Mouse (Mus musculus) kidney, adult 10 weeks (tissue): ENCODE measurements around the gene Aarsd1. TPM values are rescaled to one million over a fixed set of nuclear protein-coding genes. Genes with fewer than 3 reads are reported as not detected.

Source experiments
- polyA plus RNA-seq: library from polyadenylated mRNA; stranded (reverse); fragments of 350-450 nt; fragmentation: Illumina TruSeq; extraction: RNeasy Lipid Tissue Mini Kit (QIAGEN cat#74804); gene quantifications from one replicate; pipeline ENCODE4 v1.2.3, GENCODE M21; 2014; ENCODE audit warnings: low read depth, low replicate concordance

The Aarsd1 gene
- polyA plus RNA-seq, result 10.7 TPM

DNA sequence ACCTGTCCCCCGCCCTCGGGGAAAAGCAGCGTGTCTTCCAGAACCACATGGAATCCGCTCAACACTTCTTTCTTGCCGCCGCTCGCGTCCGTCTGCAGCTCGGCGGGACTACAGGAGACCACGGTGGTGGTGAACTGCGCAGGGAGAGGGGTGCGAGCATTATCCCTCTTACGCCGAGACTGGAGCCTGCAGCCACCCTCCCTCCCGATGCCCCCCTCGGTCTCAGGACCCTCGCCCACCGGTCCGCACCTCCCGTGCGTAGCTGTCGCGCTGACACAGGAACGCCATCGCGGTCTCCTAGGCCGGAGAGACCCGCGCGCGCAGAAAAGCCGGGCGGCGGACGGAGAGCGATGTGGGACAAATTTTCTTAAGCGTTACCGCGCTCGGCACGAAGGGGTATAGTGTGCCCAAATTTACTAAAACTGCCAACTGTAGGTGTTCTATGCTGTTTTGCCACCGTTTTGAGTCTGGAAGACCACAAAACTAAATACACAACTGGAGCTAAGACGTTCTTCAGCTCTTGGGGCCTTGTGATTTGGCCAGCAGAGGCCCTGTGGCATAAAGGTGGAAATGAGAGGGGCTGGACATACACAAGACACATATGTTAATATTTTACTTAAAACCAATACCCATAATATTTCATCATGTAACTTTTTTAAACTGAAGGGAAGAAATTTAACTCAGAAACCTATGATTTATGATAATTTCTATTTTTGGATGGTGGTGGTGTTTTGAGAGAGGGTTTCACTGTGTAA lies at the start of gene Aarsd1:
Gene Aarsd1, minus strand, starts transcription at position 515 of the 755 bp plus-strand sequence.

DNA sequence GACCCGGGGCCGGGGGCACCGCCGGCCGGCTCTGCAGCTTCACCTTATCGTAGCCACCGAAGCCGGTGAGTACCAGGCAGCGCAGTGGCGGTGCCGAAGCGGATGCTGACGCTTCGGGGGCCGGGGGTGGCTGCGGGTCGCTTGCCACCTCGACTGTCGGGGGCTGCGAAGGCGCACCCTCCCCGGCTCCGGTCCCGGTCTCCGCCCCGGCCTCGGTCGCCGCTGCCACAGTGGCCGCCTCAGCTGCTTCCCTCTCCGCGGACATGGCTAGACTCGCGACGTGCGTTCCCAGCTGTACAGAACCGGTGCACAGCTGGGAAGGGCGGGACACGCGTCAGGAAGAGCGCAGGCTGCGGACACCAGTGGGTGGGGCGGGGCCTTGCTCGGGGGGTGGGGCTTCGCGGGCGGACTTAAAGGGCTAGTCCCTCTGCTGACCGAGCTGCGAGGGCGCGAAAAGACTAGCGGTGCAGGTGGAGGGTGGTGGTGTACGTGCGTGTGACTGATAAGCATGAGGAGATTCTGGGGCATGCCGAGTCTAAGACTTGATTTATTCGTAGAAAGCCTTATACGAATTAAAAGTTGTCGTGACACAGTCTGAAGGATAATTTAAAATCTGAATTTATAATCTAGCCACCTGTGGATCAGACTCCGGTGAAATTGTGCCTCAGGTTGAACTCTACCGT lies 48.6 kb upstream of the Aarsd1 start, which contains the start of gene Vat1:
Gene Vat1, minus strand, starts transcription at position 362 of the 683 bp plus-strand sequence.

DNA sequence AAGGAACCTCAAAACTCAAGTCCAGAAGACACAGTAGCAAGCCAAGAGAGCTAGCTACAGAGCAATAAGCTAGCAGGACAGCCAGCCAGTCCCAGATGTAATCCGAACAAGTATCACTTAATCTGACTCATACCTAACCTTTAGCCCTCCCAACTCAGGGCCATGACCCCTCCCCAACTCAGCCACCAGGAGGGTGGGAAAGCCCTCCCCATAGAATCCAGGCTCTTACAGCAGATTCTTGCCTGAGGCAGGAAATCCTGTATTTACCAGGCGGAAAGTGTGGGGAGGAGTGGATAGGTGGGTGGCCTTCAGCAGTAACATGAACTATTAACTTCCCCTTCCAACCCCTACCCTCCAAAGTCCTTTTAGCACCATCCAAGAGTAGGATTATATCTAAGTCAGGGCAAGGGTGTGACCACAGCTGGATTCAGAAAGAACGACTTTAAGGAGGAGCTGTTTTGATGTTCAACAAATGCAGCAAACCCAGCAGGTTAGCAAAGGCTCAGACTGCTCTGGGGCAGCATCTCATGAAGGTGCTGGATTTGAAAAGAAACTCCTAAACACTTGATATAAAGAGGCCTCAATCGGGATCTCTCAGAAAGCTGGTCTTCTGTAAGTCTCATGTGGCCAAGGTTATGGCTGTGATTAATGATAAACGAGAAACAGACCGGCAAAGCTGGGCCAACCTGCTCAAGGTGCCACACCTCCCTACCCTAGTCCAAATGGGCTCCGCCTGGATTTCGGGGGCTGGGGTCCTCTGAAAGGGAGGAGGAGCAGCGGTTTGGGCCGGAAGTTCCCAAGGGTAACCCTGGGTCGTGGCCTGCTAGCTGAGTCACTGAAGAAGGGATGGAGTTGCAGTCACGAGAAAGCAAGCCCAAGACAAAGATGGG lies 47.0 kb upstream of the Aarsd1 start, which contains the start of gene Rnd2:
Gene Rnd2, plus strand, starts transcription at position 789 of the 890 bp plus-strand sequence.

GRCm38 (mm10) chr11:101448274-101448746 lies 30.9 kb upstream of the Aarsd1 start, which contains the start of gene Ifi35:
TSS of gene Ifi35 (plus strand) at chr11:101448407.

GRCm38 (mm10) chr11:101442127-101442693 lies 24.8 kb upstream of the Aarsd1 start, which contains the start of gene Rpl27:
TSS of gene Rpl27 (plus strand) at chr11:101442298.

GRCm38 (mm10) chr11:101424925-101425813 lies 7.8 kb upstream of the Aarsd1 start, which contains the start of the genes Rundc1 and Ptges3l:
TSS of gene Rundc1 (plus strand) at chr11:101425085.
TSS of gene Ptges3l (minus strand) at chr11:101425333.

DNA sequence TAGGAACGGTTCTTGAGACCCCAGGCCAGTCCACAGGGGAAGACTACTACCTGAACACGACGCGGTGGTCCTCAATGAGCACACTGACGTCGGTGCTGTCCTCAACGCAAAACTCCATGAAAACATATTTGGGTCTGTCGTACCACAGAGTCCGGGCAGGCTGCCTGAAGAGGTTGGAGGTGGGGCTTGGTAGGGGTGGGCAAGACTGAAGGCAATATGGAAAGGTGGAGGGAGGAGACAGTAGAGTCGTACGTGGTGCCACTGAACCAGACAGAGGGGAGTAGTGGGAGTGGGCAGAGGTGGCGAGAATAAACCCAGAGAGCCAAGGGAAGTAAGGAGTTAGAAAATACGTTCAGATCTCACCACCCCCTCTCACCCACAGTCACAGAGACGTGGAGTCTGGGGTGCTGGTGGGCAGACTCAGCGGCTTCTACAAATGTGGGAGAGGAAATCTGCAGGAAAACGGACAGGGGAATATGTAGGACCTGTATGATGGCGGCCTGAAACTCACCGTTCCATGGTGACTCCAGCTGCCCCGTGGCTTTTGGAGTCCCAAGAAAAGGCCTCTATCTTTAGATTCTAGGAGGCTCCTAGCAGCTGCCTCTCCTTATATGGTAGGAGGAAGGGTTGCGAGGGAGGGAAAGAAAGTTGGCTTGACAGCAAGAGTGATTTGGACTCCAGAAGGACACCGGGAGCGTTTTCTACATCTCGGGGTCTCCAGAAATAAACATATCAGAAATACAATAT lies 6.9 kb upstream of the Aarsd1 start, which contains the start of gene Gm27029:
Gene Gm27029, minus strand, starts transcription at position 692 of the 747 bp plus-strand sequence.

DNA sequence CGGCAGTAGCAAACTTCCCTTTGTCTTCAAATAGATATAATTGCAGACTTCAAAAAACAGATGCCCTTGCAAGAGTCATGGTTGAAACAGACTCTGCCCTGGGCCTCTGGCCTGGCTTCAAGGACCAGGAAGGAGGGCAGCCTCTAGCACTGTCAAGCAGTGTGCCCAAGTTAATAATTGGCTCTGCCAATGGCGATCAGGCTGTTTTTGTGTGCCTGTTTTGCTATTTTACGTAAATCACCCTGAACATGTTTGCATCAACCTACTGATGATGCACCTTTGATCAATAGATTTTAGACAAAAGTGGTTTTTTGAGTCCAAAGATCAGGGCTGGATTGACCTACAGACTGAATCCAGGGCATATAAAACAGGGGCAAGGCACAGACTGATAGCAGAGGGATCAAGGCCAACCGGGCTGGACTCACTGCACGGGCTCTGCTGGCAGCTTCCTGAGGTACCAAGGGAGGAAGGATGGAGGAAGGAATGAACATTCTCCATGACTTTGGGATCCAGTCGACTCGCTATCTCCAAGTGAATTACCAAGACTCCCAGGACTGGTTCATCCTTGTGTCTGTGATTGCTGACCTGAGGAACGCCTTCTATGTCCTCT lies 50.0 kb downstream of the Aarsd1 start, which contains the start of gene G6pc:
Gene G6pc, plus strand, starts transcription at position 236 of the 610 bp plus-strand sequence.

Other genes with a start within 250 kb of the Aarsd1 start
- not detected for gene Cntnap1, start 247.1 kb downstream of the Aarsd1 start, polyA plus RNA-seq
- not detected for gene Plekhh3, start 246.3 kb downstream of the Aarsd1 start, polyA plus RNA-seq
- gene Ccr10, start 242.2 kb downstream of the Aarsd1 start, polyA plus RNA-seq, result not detected
- 30.4 TPM for gene Ezh1, start 191.2 kb downstream of the Aarsd1 start, polyA plus RNA-seq
- gene Ramp2, start 171.6 kb downstream of the Aarsd1 start, polyA plus RNA-seq, result 6.7 TPM
- 115 TPM for gene Vps25, start 163.9 kb downstream of the Aarsd1 start, polyA plus RNA-seq
- 2.6 TPM for gene Wnk4, start 157.0 kb downstream of the Aarsd1 start, polyA plus RNA-seq
- gene Cntd1, start 138.6 kb downstream of the Aarsd1 start, polyA plus RNA-seq, result 4.6 TPM
- 13.9 TPM for gene Coa3, start 138.5 kb downstream of the Aarsd1 start, polyA plus RNA-seq
- 96.1 TPM for gene Becn1, start 115.3 kb downstream of the Aarsd1 start, polyA plus RNA-seq
- gene Psme3, start 101.4 kb downstream of the Aarsd1 start, polyA plus RNA-seq, result 180 TPM
- 0.28 TPM for gene Aoc2, start 92.6 kb downstream of the Aarsd1 start, polyA plus RNA-seq
- 2.3 TPM for gene Aoc3, start 87.0 kb downstream of the Aarsd1 start, polyA plus RNA-seq
- 542 TPM for gene G6pc, start 50.1 kb downstream of the Aarsd1 start, polyA plus RNA-seq
- 0.81 TPM for gene Gm27029, start 7.2 kb upstream of the Aarsd1 start, polyA plus RNA-seq
- gene Rundc1, start 7.5 kb upstream of the Aarsd1 start, polyA plus RNA-seq, result 3.9 TPM
- 2.0 TPM for gene Ptges3l, start 7.7 kb upstream of the Aarsd1 start, polyA plus RNA-seq
- 36.8 TPM for gene Rpl27, start 24.7 kb upstream of the Aarsd1 start, polyA plus RNA-seq
- gene Ifi35, start 30.8 kb upstream of the Aarsd1 start, polyA plus RNA-seq, result 0.93 TPM
- gene Rnd2, start 47.4 kb upstream of the Aarsd1 start, polyA plus RNA-seq, result 4.5 TPM
- 1.5 TPM for gene Vat1, start 48.6 kb upstream of the Aarsd1 start, polyA plus RNA-seq
- gene Brca1, start 134.3 kb upstream of the Aarsd1 start, polyA plus RNA-seq, result 0.32 TPM
- gene Nbr1, start 134.5 kb upstream of the Aarsd1 start, polyA plus RNA-seq, result 182 TPM
- 36.1 TPM for gene Tmem106a, start 164.6 kb upstream of the Aarsd1 start, polyA plus RNA-seq
- gene Gm11634, start 181.6 kb upstream of the Aarsd1 start, polyA plus RNA-seq, result not detected
- not detected for gene Rdm1, start 209.6 kb upstream of the Aarsd1 start, polyA plus RNA-seq
- gene Arl4d, start 247.9 kb upstream of the Aarsd1 start, polyA plus RNA-seq, result 7.3 TPM